Mouse (Mus musculus): ENCODE data around the gene Gm28827. TPM values are rescaled to one million over a fixed set of nuclear protein-coding genes. Genes with fewer than 3 reads are reported as not detected.
"Not testable (repeated sequence)": the region's sequence is repeated elsewhere in the genome, so short reads cannot be mapped to it uniquely, and the experiment has no call there.

The Gm28827 gene
- not detected in 2 replicates for polyA plus RNA-seq (2015; fragmentation: Nextera tagmentation; extraction: Ambion mirVana)

- ATAC-seq (ENCODE audit: low read depth); H3K4me2 ChIP-seq; H3K27ac ChIP-seq (replicated peaks); H3K36me3 ChIP-seq; H3K4me1 ChIP-seq (replicated peaks); H3K9ac ChIP-seq; H3K4me3 ChIP-seq; H3K9me3 ChIP-seq; H3K27me3 ChIP-seq: not testable (repeated sequence)
- no CpG with 5 or more reads among the region's 6 CpGs for WGBS
Measured at GRCm38 (mm10) chrY:83030647-83031046, at the start of gene Gm28827. Gene Gm28827 (plus strand): TSS chrY:83030947.

Measured in neural tube, embryonic 13.5 days (tissue).